Mouse (Mus musculus): ENCODE results near the gene Polq. TPM values are rescaled to one million over a fixed set of nuclear protein-coding genes. Genes with fewer than 3 reads are reported as not detected.

Gene Polq
- total RNA-seq (2022) = 1 to 10 TPM in 3 of 4 experiments, under 1 TPM in 1; 0.70 to 1.4 (median 1.1) TPM

GRCm38 (mm10) chr16:37011061-37011921, at the start of gene Polq:
TSS of gene Polq (plus strand) at chr16:37011786.
- peak; percentile 89 to 91 for DNase-seq (ENCODE audit: low spot score in 2 of 2)

- no peak for DNase-seq (ENCODE audit: low spot score in 2 of 2)
Observed at GRCm38 (mm10) chr16:36963415-36963814, 48.2 kb upstream of the Polq start.

- no peak for DNase-seq (ENCODE audit: low spot score in 2 of 2)
Observed at GRCm38 (mm10) chr16:36979127-36979526, 32.5 kb upstream of the Polq start.

- DNase-seq (ENCODE audit: low spot score in 2 of 2) = no peak
Observed at GRCm38 (mm10) chr16:36983796-36984195, 27.8 kb upstream of the Polq start.

- no peak for DNase-seq (ENCODE audit: low spot score in 2 of 2)
Observed at GRCm38 (mm10) chr16:36985636-36986042, 25.9 kb upstream of the Polq start.

- no peak for DNase-seq (ENCODE audit: low spot score in 2 of 2)
Observed at GRCm38 (mm10) chr16:36987399-36987798, 24.2 kb upstream of the Polq start.

GRCm38 (mm10) chr16:36988066-36988465, 23.5 kb upstream of the Polq start:
- DNase-seq (ENCODE audit: low spot score in 2 of 2) = no peak

- DNase-seq (ENCODE audit: low spot score in 2 of 2) = no peak
Observed at GRCm38 (mm10) chr16:36989493-36989892, 22.1 kb upstream of the Polq start.

GRCm38 (mm10) chr16:36989999-36990625, 21.5 kb upstream of the Polq start, which contains the start of gene Fbxo40:
TSS of gene Fbxo40 (minus strand) at chr16:36990467.
- DNase-seq (ENCODE audit: low spot score in 2 of 2) = no peak

GRCm38 (mm10) chr16:36997650-36998049, 13.9 kb upstream of the Polq start:
- DNase-seq (ENCODE audit: low spot score in 2 of 2) = no peak

GRCm38 (mm10) chr16:36999366-36999972, 12.1 kb upstream of the Polq start:
- DNase-seq (ENCODE audit: low spot score in 2 of 2) = no peak

- no peak for DNase-seq (ENCODE audit: low spot score in 2 of 2)
Observed at GRCm38 (mm10) chr16:37009262-37009661, 2.3 kb upstream of the Polq start.

GRCm38 (mm10) chr16:37010370-37010769, 1.2 kb upstream of the Polq start:
- DNase-seq (ENCODE audit: low spot score in 2 of 2) = peak in 1 of 2 experiments; percentile 14

- DNase-seq (ENCODE audit: low spot score in 2 of 2) = no peak
Observed at GRCm38 (mm10) chr16:37011922-37012289, 320 bp downstream of the Polq start.

- DNase-seq (ENCODE audit: low spot score in 2 of 2) = no peak
Observed at GRCm38 (mm10) chr16:37012336-37012735, 750 bp downstream of the Polq start.

- peak in 1 of 2 experiments; percentile 15 for DNase-seq (ENCODE audit: low spot score in 2 of 2)
Observed at GRCm38 (mm10) chr16:37027581-37027980, 16.0 kb downstream of the Polq start.

- no peak for DNase-seq (ENCODE audit: low spot score in 2 of 2)
Observed at GRCm38 (mm10) chr16:37031996-37032395, 20.4 kb downstream of the Polq start.

GRCm38 (mm10) chr16:37034751-37035150, 23.2 kb downstream of the Polq start:
- no peak for DNase-seq (ENCODE audit: low spot score in 2 of 2)

- no peak for DNase-seq (ENCODE audit: low spot score in 2 of 2)
Observed at GRCm38 (mm10) chr16:37059631-37060030, 48.0 kb downstream of the Polq start.

GRCm38 (mm10) chr16:37061261-37061660, 49.7 kb downstream of the Polq start:
- DNase-seq (ENCODE audit: low spot score in 2 of 2) = no peak

- no peak for DNase-seq (ENCODE audit: low spot score in 2 of 2)
Observed at GRCm38 (mm10) chr16:37072354-37072753, 60.8 kb downstream of the Polq start.

- DNase-seq (ENCODE audit: low spot score in 2 of 2) = no peak
Observed at GRCm38 (mm10) chr16:37089648-37090047, 78.1 kb downstream of the Polq start.

Measured in layer of hippocampus, adult 8-10 months (tissue).